Mouse (Mus musculus): ENCODE measurements around the gene Uchl3. TPM values are rescaled to one million over a fixed set of nuclear protein-coding genes. Genes with fewer than 3 reads are reported as not detected.

Uchl3 gene
- polyA plus RNA-seq, 1 experiment from 2014 or later = 97.6 TPM

DNA sequence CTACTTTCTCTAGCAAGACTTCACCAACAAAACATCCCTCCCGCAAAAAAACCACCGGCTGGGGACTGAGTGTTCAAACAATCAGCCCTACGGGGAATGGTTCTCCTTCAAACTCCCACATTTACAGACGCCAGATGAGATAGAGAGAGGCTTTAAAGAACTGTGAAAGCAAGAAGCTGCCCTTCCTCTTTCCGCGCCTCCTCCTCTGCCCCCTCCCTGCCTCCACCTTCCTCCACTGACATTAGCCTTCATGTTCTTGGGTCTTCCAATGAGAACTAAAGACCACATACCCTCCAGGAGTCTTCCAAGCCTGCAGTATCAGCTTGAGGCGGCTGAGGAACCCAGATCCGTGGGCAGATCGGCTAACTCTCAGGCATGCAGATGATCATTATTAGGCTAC is 37.6 kb upstream of the Uchl3 start:
- Histone ChIP-seq H3K36me3 (ENCODE audit: control insufficient read depth, insufficient read depth, low read length) (no peaks in the 10 kb centered on the region), H3K4me3 (ENCODE audit: control insufficient read depth in 1 of 2, insufficient read depth in 1 of 2, low read depth in 1 of 2, low read length in 2 of 2) (no peak overlapping the region), H3K4me2 (ENCODE audit: low read length) (no peak overlapping the region), H3K27ac (replicated peaks in 1 of 2; ENCODE audit: control insufficient read depth in 1 of 2, insufficient read depth in 1 of 2, low read depth in 2 of 2, low read length in 2 of 2) (no peak overlapping the region), H3K4me1 (ENCODE audit: control insufficient read depth in 2 of 2, insufficient read depth in 2 of 2, low read length in 2 of 2) (peaks cover 2 to 11% of the 10 kb centered on the region in 2 experiments), H3K27me3 (ENCODE audit: control insufficient read depth, insufficient read depth, low read length) (no peaks in the 10 kb centered on the region), H3K9ac (ENCODE audit: low read length) (no peak overlapping the region), H3K9me3 (ENCODE audit: control insufficient read depth, low read length) (no peaks in the 10 kb centered on the region)
- WGBS = 63% methylated on average over 9 of the region's 9 CpGs
- no peak for ATAC-seq (ENCODE audit: insufficient number of reproducible peaks, insufficient read depth, low FRiP score, low read depth)

DNA sequence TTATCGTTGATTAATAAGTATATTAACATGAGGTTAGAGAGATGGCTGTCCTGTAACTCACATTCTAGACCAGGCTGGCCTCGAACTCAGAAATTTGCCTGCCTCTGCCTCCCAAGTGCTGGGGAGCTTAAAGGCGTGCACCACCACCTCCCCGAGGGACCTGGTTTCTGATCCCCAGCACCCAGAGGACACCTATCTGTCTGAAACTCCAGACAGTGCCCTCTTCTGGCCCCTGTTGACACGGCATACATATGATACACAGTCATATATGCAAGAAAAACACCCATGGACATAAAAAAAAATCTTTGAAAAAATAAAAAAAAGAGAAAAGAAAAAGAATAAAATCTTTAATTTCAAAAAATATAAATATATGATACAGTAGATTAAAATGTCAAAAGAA is 36.1 kb upstream of the Uchl3 start:
- Histone ChIP-seq H3K36me3 (ENCODE audit: control insufficient read depth, insufficient read depth, low read length) (no peaks in the 10 kb centered on the region), H3K9me3 (ENCODE audit: control insufficient read depth, low read length) (no peaks in the 10 kb centered on the region), H3K4me1 (ENCODE audit: control insufficient read depth in 2 of 2, insufficient read depth in 2 of 2, low read length in 2 of 2) (peaks cover 2 to 11% of the 10 kb centered on the region in 2 experiments), H3K4me3 (ENCODE audit: control insufficient read depth in 1 of 2, insufficient read depth in 1 of 2, low read depth in 1 of 2, low read length in 2 of 2) (no peak overlapping the region), H3K4me2 (ENCODE audit: low read length) (no peak overlapping the region), H3K9ac (ENCODE audit: low read length) (no peak overlapping the region), H3K27ac (replicated peaks in 1 of 2; ENCODE audit: control insufficient read depth in 1 of 2, insufficient read depth in 1 of 2, low read depth in 2 of 2, low read length in 2 of 2) (no peak overlapping the region), H3K27me3 (ENCODE audit: control insufficient read depth, insufficient read depth, low read length) (no peaks in the 10 kb centered on the region)
- ATAC-seq (ENCODE audit: insufficient number of reproducible peaks, insufficient read depth, low FRiP score, low read depth) = no peak
- WGBS = 88% methylated on average over 5 of the region's 5 CpGs

DNA sequence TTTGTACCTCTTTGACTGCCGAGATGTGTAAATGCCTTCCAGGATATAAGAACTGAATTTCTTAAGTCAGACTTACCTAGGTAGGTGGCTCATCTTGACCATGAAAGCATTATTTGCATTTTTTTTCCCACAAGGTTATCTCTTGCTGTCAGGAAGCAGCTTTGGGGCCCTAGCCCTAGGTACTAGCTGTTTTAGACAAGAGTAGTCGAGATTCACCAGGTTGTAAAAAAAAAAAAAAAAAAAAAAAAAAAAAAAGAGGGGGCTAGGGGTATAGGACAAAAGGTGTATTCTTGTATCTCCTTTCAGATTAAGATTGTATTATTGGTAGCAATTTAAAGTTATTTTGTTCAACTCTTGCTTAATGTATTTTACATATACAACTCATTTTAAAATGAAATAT is 23.2 kb upstream of the Uchl3 start:
- Histone ChIP-seq H3K9me3 (ENCODE audit: control insufficient read depth, low read length) (no peaks in the 10 kb centered on the region), H3K4me3 (ENCODE audit: control insufficient read depth in 1 of 2, insufficient read depth in 1 of 2, low read depth in 1 of 2, low read length in 2 of 2) (no peak overlapping the region), H3K36me3 (ENCODE audit: control insufficient read depth, insufficient read depth, low read length) (peaks cover 26% of the 10 kb centered on the region), H3K4me1 (ENCODE audit: control insufficient read depth in 2 of 2, insufficient read depth in 2 of 2, low read length in 2 of 2) (no peaks in the 10 kb centered on the region), H3K27me3 (ENCODE audit: control insufficient read depth, insufficient read depth, low read length) (no peaks in the 10 kb centered on the region), H3K4me2 (ENCODE audit: low read length) (no peak overlapping the region), H3K27ac (replicated peaks in 1 of 2; ENCODE audit: control insufficient read depth in 1 of 2, insufficient read depth in 1 of 2, low read depth in 2 of 2, low read length in 2 of 2) (no peak overlapping the region), H3K9ac (ENCODE audit: low read length) (no peak overlapping the region)
- 75% methylated on average over 2 of the region's 2 CpGs for WGBS
- no peak for ATAC-seq (ENCODE audit: insufficient number of reproducible peaks, insufficient read depth, low FRiP score, low read depth)

DNA sequence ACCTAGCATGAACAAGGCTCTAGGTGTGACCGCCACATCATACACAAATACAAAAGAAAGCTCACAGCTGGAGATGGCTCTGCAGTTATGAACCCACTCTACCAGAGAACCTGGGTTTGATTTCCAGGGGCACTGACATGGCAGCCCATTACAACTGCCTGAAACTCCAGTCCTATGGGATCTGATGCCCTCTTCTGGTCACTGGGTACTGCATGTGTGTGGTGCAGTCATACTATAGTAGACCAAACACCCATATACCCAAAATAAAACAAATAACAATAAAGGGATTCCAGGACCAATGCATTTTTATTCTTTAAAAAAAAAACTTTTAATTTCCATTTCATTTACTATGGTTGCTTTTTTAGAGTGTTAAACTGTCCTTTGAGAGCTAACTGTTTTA is 18.0 kb upstream of the Uchl3 start:
- no peaks in the 10 kb centered on the region for H3K9me3 ChIP-seq (ENCODE audit: control insufficient read depth, low read length)
- no peaks in the 10 kb centered on the region for H3K27me3 ChIP-seq (ENCODE audit: control insufficient read depth, insufficient read depth, low read length)
- no peak overlapping the region for H3K4me2 ChIP-seq (ENCODE audit: low read length)
- H3K4me3 ChIP-seq (ENCODE audit: control insufficient read depth in 1 of 2, insufficient read depth in 1 of 2, low read depth in 1 of 2, low read length in 2 of 2) = no peak overlapping the region
- WGBS = 100% methylated on average over 1 of the region's 1 CpGs
- H3K4me1 ChIP-seq (ENCODE audit: control insufficient read depth in 2 of 2, insufficient read depth in 2 of 2, low read length in 2 of 2) = peaks cover 0 to 8% of the 10 kb centered on the region in 2 experiments; a peak in 1 of 4 replicates
- H3K27ac ChIP-seq (replicated peaks in 1 of 2; ENCODE audit: control insufficient read depth in 1 of 2, insufficient read depth in 1 of 2, low read depth in 2 of 2, low read length in 2 of 2) = no peak overlapping the region
- no peak overlapping the region for H3K9ac ChIP-seq (ENCODE audit: low read length)
- peaks cover 33% of the 10 kb centered on the region for H3K36me3 ChIP-seq (ENCODE audit: control insufficient read depth, insufficient read depth, low read length)
- ATAC-seq (ENCODE audit: insufficient number of reproducible peaks, insufficient read depth, low FRiP score, low read depth) = no peak

DNA sequence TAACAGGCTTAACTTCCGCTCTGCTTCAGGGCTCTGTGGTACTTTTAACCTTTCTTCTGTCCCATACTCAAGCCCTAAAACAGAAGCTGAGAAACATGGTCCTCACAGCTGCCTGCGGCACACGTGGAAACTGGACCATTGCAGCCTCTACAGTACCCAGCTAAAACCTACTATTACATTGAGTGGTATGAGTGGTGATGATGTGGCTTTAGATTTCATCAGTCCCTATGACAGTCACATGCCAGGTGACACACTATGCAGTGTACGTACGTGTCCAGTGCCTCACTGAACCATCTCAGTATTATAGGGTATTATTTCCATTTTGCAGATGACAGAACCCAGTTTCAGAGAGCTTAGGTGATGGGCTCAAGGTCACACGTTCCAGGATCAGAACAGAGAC is 16.4 kb upstream of the Uchl3 start:
- Histone ChIP-seq H3K4me2 (ENCODE audit: low read length) (no peak overlapping the region), H3K36me3 (ENCODE audit: control insufficient read depth, insufficient read depth, low read length) (peaks cover 33% of the 10 kb centered on the region), H3K27ac (replicated peaks in 1 of 2; ENCODE audit: control insufficient read depth in 1 of 2, insufficient read depth in 1 of 2, low read depth in 2 of 2, low read length in 2 of 2) (no peak overlapping the region), H3K9me3 (ENCODE audit: control insufficient read depth, low read length) (no peaks in the 10 kb centered on the region), H3K9ac (ENCODE audit: low read length) (no peak overlapping the region), H3K4me1 (ENCODE audit: control insufficient read depth in 2 of 2, insufficient read depth in 2 of 2, low read length in 2 of 2) (peaks cover 0 to 8% of the 10 kb centered on the region in 2 experiments; a peak in 1 of 4 replicates), H3K4me3 (ENCODE audit: control insufficient read depth in 1 of 2, insufficient read depth in 1 of 2, low read depth in 1 of 2, low read length in 2 of 2) (no peak overlapping the region), H3K27me3 (ENCODE audit: control insufficient read depth, insufficient read depth, low read length) (no peaks in the 10 kb centered on the region)
- ATAC-seq (ENCODE audit: insufficient number of reproducible peaks, insufficient read depth, low FRiP score, low read depth) = no peak
- WGBS = 85% methylated on average over 6 of the region's 6 CpGs

DNA sequence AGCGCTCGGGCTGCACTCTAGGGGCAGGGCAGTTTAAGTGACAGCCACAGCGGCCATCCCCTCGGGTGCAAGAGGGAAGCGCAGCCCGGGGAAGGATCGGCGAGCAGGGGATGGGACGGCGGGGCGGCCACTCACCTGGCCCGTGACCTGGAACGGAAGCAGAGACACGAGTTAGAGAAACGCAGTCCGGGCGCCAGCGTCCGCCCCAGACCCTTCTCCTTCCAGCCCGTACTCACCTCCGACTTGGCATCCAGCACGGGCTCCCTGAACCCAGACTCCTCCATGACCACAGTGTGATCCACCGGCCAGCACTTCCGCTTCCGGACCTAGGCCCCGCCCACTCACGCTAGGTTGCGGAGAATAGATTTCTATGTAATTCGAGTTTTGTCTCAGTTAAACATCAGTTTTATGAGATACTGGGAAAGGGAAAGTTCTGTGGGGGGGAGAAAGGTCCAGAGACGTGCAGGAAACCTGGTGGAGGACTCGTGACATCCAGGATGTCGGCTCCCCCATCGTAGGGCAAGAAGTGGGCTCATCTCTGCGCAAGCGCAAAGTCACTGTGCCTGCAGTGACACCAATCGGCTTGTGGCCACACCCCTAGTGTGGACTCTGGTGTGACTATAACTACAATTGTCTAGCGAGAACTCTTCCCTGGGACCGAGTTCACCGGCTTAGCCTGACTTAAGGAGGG is 13.5 kb upstream of the Uchl3 start, which contains the start of gene Commd6:
Commd6 (minus strand) TSS at position 534 of the 691 bp plus-strand sequence.
- Histone ChIP-seq H3K27ac (replicated peaks in 1 of 2; ENCODE audit: control insufficient read depth in 1 of 2, insufficient read depth in 1 of 2, low read depth in 2 of 2, low read length in 2 of 2) (peak within 1 kb of the TSS; percentile 74 to 79), H3K9ac (ENCODE audit: low read length) (peak within 1 kb of the TSS; percentile 82), H3K36me3 (ENCODE audit: control insufficient read depth, insufficient read depth, low read length) (peaks cover 10% of the 10 kb centered on the region), H3K4me3 (ENCODE audit: control insufficient read depth in 1 of 2, insufficient read depth in 1 of 2, low read depth in 1 of 2, low read length in 2 of 2) (peak within 1 kb of the TSS; percentile 83 to 87), H3K4me1 (ENCODE audit: control insufficient read depth in 2 of 2, insufficient read depth in 2 of 2, low read length in 2 of 2) (peaks cover 0 to 8% of the 10 kb centered on the region in 2 experiments; a peak in 1 of 4 replicates), H3K27me3 (ENCODE audit: control insufficient read depth, insufficient read depth, low read length) (no peaks in the 10 kb centered on the region), H3K9me3 (ENCODE audit: control insufficient read depth, low read length) (no peaks in the 10 kb centered on the region), H3K4me2 (ENCODE audit: low read length) (peak within 1 kb of the TSS; percentile 90)
- peak; percentile 95 for ATAC-seq (ENCODE audit: insufficient number of reproducible peaks, insufficient read depth, low FRiP score, low read depth)
- under 1% methylated on average over 39 of the region's 39 CpGs for WGBS

DNA sequence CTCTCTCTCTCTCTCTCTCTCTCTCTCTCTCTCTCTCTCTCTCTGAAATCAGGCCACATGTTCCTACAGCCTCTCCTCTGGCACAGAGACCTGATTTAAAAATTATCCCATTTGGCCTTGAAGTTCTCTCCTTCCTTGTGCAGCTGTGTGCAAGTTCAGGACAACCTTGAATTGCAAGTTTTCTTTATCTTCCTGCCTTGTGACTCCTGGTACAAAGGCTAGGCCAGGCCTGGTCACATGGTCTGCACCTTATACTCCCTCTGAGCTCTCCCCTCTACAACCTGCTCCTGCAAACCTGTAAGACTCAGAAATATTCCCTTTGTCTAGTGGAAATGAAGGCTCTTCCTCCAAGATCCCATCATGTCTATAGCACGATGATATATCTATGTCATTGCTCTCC is 8.8 kb upstream of the Uchl3 start:
- no peak for ATAC-seq (ENCODE audit: insufficient number of reproducible peaks, insufficient read depth, low FRiP score, low read depth)
- Histone ChIP-seq H3K27me3 (ENCODE audit: control insufficient read depth, insufficient read depth, low read length) (no peaks in the 10 kb centered on the region), H3K4me2 (ENCODE audit: low read length) (no peak overlapping the region), H3K9ac (ENCODE audit: low read length) (no peak overlapping the region), H3K36me3 (ENCODE audit: control insufficient read depth, insufficient read depth, low read length) (no peaks in the 10 kb centered on the region), H3K4me1 (ENCODE audit: control insufficient read depth in 2 of 2, insufficient read depth in 2 of 2, low read length in 2 of 2) (no peaks in the 10 kb centered on the region), H3K4me3 (ENCODE audit: control insufficient read depth in 1 of 2, insufficient read depth in 1 of 2, low read depth in 1 of 2, low read length in 2 of 2) (no peak overlapping the region), H3K27ac (replicated peaks in 1 of 2; ENCODE audit: control insufficient read depth in 1 of 2, insufficient read depth in 1 of 2, low read depth in 2 of 2, low read length in 2 of 2) (no peak overlapping the region), H3K9me3 (ENCODE audit: control insufficient read depth, low read length) (no peaks in the 10 kb centered on the region)
- WGBS = 66% methylated on average over 1 of the region's 1 CpGs

DNA sequence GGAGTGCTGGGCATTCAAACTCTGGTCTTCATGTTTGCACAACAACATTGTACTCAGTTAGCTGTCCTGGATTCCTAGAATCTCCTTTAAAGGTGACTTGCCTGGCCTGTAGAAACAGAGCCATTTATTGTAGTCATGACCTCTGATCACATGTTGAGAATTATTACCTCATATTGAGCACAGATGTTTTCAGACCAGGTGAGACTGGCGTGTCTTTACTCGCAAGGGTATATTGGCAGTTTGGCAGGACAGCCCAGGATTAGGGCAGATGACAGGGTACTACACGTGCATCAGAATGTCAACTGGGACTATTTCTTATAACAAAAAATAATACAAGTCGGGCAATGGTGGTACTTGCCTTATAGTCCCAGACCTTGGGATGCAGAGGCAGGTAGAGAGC is 3.2 kb upstream of the Uchl3 start:
- Histone ChIP-seq H3K4me1 (ENCODE audit: control insufficient read depth in 2 of 2, insufficient read depth in 2 of 2, low read length in 2 of 2) (peaks cover 2 to 3% of the 10 kb centered on the region in 2 experiments; a peak in 2 of 4 replicates), H3K27me3 (ENCODE audit: control insufficient read depth, insufficient read depth, low read length) (no peaks in the 10 kb centered on the region), H3K4me3 (ENCODE audit: control insufficient read depth in 1 of 2, insufficient read depth in 1 of 2, low read depth in 1 of 2, low read length in 2 of 2) (no peak overlapping the region), H3K36me3 (ENCODE audit: control insufficient read depth, insufficient read depth, low read length) (no peaks in the 10 kb centered on the region), H3K9me3 (ENCODE audit: control insufficient read depth, low read length) (no peaks in the 10 kb centered on the region), H3K9ac (ENCODE audit: low read length) (no peak overlapping the region), H3K4me2 (ENCODE audit: low read length) (no peak overlapping the region), H3K27ac (replicated peaks in 1 of 2; ENCODE audit: control insufficient read depth in 1 of 2, insufficient read depth in 1 of 2, low read depth in 2 of 2, low read length in 2 of 2) (no peak overlapping the region)
- WGBS = 75% methylated on average over 4 of the region's 4 CpGs
- no peak for ATAC-seq (ENCODE audit: insufficient number of reproducible peaks, insufficient read depth, low FRiP score, low read depth)
